Mouse (Mus musculus) layer of hippocampus, adult 9-11 months (tissue): ENCODE data around the gene Cpa4.

Experiments
- DNase-seq: peaks from one replicate; pipeline ENCODE4 v3.0.0; 2022

The Cpa4 gene

GRCm38 (mm10) chr6:30552628-30553027 lies 15.5 kb upstream of the Cpa4 start:
- DNase-seq, result no peak

GRCm38 (mm10) chr6:30553381-30554010 lies 14.7 kb upstream of the Cpa4 start:
- DNase-seq, result no peak

GRCm38 (mm10) chr6:30554092-30554491 lies 14.1 kb upstream of the Cpa4 start:
- DNase-seq, result no peak

- DNase-seq, result no peak
Observed at GRCm38 (mm10) chr6:30554621-30555170, 13.5 kb upstream of the Cpa4 start.

- DNase-seq, result no peak
Observed at GRCm38 (mm10) chr6:30556080-30556479, 12.1 kb upstream of the Cpa4 start.

- DNase-seq, result no peak
Observed at GRCm38 (mm10) chr6:30559726-30560125, 8.4 kb upstream of the Cpa4 start.

GRCm38 (mm10) chr6:30562132-30562531 lies 6.0 kb upstream of the Cpa4 start:
- no peak for DNase-seq

- no peak for DNase-seq
Observed at GRCm38 (mm10) chr6:30563575-30563974, 4.6 kb upstream of the Cpa4 start.

GRCm38 (mm10) chr6:30564051-30564450 lies 4.1 kb upstream of the Cpa4 start:
- DNase-seq, result no peak

GRCm38 (mm10) chr6:30569331-30569730 lies 1.2 kb downstream of the Cpa4 start:
- no peak for DNase-seq

GRCm38 (mm10) chr6:30570012-30570411 lies 1.8 kb downstream of the Cpa4 start:
- no peak for DNase-seq

- DNase-seq, result peak; percentile 87
Observed at GRCm38 (mm10) chr6:30572456-30573311, 4.5 kb downstream of the Cpa4 start.

GRCm38 (mm10) chr6:30573380-30573779 lies 5.2 kb downstream of the Cpa4 start:
- DNase-seq, result no peak

- DNase-seq, result no peak
Observed at GRCm38 (mm10) chr6:30574945-30575344, 6.8 kb downstream of the Cpa4 start.

- no peak for DNase-seq
Observed at GRCm38 (mm10) chr6:30576477-30577203, 8.5 kb downstream of the Cpa4 start.

- DNase-seq, result no peak
Observed at GRCm38 (mm10) chr6:30579961-30580840, 12.0 kb downstream of the Cpa4 start.

GRCm38 (mm10) chr6:30580841-30581176 lies 12.6 kb downstream of the Cpa4 start:
- no peak for DNase-seq

- DNase-seq, result no peak
Observed at GRCm38 (mm10) chr6:30586886-30587442, 18.8 kb downstream of the Cpa4 start.

- no peak for DNase-seq
Observed at GRCm38 (mm10) chr6:30589819-30590218, 21.6 kb downstream of the Cpa4 start.

- DNase-seq, result no peak
Observed at GRCm38 (mm10) chr6:30591851-30592404, 23.8 kb downstream of the Cpa4 start.

GRCm38 (mm10) chr6:30592417-30592974 lies 24.3 kb downstream of the Cpa4 start:
- no peak for DNase-seq
